Mouse (Mus musculus) lung, postnatal 4 days (tissue): ENCODE measurements around the gene Fam50a.

Experiments used
- DNase-seq, 2 experiments: peaks; one replicate each; pipeline ENCODE4 v3.0.0; 2021

The Fam50a gene

DNA sequence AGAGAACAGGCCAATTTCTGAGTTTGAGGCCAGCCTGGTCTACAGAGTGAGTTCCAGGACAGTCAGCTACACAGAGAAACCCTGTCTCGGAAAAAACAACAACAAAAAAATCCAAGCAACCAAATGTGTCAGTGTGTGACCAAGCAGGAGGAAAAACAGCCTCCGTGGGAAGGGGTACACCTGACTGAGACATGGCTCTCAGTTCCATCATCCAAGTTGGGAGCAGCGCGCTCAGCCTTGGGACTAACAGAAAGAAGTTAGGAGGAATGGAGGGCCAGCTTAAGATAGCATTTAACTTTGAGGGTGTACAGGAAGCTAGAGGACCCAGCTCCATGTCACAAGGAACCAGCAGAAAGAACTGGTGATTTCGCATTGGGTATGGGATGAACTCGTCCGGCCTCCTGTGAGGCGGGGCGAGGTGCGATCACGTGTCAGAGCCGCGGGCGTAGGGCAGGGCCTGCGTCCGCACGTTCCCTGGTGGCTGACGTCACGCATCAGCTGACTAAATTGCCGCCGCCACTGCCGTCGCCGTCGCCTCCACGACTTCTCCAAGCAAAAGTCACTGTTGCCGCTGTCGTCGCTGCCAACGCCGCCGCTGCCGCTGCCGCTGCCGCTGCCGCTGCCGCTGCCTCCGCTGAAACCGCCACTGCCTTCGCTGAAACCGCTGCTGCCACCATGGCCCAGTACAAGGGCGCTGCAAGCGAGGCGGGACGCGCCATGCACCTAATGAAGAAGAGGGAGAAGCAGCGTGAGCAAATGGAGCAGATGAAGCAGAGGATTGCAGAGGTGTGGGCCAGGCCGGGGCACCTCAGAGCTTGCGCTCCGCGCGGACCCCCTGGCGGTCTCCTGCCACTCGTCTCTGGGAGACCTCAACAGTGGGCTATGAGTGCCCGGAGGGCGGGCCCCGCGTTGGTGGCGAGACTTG lies at the start of gene Fam50a:
TSS of gene Fam50a (plus strand) at position 494 of the 925 bp plus-strand sequence.
- DNase-seq, result peak; percentile 89 to 93

DNA sequence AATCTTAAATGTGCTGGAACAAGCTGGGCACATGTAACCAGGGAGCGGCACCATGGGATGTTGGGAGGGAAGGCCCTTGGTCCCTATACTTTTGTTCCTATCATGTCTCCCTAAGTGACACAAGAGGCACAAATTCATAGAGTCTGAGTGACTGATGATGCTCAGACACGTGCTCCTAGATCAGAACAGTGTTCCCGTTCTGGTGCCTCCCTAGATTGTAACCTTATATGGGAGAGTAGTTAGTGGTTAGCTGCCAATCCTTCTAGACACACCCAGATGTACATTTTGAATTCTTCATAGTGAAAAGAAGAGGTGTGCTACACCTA lies 43.1 kb upstream of the Fam50a start:
- no peak for DNase-seq

DNA sequence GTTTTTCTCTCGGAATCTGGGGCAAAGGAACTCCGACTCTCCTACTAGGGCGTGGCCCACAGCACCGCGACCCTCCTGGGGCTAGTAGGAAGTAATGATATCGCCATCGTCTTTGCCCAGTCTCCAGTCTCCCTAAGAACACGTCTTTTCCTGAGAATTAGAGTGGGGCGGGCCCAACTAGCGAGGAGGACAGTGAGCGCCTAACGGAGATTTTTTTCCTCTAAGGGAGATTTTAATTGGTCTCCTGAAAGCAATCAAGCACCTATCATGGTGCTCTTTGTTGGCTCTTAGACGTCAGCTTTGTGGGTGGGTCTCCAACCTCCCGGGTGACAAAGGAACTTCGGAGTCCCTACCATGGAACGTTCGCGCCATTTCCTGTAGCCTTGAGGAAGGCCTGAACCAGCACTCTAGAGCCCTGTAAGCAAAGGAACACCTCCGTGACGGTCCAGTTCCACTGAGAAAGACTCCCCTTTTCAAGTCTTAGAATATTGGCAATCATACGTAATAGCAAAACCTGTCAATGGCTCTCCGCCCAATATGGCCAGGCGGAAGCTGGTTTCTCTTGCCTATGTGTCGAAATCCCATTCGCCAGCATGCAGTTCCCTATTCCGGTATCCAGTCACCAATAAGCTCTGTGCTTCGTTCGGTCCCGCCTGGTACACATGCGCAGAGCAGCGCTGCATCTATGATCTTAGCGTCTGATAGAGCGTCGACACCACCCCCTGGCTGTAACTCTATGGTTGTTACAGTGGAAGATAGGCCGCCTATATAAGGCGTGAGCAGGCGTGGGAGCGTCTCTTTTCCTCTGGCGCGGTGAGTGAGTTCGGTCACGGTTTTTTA lies 42.6 kb upstream of the Fam50a start, which contains the start of gene Rpl10:
TSS of gene Rpl10 (plus strand) at position 751 of the 840 bp plus-strand sequence.
- DNase-seq, result peak; percentile 93 to 96

DNA sequence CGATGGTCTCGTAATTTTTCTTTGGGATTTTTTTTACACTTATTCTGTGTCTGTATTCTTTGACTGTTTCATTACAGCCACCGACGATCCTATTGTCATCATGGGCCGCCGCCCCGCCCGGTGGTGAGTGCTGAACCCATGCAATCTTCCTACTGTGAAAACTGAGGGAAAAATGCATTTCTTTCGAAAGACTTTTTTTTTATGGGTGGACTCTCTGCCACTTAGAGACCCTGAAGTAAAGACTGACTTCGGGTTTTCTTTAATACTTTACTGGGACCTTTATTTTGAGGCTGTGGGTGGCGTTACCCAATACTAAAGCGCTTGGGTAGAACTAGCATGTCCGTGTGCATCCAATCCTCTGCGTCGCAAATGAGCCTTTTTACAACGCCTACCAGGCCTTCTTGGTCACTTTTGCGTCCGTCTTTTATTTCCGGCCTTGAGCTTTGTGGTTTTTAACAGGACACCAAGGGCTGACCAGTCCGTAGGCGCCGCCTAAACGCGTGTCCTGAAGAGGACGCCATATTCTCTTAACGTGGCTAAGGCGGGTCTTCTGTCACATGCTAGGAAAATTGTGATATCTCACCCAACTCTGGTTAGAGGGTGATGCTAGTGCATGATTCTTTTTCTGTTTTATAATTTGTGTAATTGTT lies 41.8 kb upstream of the Fam50a start:
- peak; percentile 49 to 58 for DNase-seq

DNA sequence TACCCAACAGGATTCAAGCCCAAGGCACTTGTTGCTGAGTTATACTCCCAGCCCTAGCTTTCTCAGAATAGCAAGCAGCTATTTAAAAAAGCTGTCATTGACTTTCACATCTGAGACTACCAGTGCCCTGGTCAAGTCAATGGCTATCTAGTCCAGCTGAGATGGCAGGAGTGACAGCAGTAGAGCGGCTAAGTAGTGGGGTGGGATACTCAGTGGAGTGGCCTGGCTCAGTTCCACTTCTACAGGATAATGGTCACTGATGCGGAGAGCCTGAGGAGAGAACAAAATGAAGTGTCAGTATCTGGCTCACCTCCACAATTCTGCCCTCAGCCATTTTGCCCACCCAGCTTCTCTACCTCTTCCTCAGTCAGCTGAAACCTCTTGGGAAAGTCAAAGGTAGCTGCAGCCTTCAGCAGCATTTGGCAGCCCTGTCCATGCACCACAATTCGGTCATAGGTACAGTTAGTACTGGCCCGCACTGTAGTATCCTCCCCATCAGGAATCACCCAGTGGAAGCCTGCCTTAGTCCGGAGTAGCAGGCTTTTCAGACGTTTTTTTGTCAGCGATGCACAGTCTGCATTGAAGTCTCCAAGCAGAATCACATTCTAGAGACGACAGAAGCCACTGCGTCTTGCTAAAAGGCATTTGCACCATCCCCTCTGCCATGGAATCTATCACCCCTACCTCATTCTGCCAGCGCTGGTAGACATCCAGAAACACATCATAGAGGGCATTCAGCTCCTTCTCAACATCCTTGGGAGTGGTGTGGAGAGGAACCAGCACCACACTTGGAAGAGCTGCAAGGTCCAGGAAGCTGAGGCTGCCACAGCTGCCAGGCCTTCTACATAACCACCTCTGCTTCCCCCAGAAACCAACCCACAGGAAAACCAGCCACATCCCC lies 39.2 kb upstream of the Fam50a start:
- no peak for DNase-seq

DNA sequence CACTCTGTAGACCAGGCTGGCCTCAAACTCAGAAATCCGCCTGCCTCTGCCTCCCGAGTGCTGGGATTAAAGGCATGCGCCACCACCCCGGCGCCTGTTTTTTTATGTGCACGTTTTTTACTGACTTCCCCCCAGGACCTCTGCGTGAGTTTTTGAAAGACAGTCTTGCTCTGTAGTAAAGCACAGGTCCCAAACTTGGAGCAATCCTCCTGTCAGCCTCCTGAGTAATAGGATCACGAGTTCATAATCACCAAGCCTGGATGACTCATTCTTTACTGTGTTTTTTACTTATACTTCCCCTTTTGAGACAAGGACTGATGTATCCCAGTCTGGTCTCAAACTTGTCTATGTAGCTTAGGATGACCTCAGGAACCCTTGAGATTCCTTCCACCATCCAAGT lies 34.9 kb upstream of the Fam50a start:
- DNase-seq, result no peak

DNA sequence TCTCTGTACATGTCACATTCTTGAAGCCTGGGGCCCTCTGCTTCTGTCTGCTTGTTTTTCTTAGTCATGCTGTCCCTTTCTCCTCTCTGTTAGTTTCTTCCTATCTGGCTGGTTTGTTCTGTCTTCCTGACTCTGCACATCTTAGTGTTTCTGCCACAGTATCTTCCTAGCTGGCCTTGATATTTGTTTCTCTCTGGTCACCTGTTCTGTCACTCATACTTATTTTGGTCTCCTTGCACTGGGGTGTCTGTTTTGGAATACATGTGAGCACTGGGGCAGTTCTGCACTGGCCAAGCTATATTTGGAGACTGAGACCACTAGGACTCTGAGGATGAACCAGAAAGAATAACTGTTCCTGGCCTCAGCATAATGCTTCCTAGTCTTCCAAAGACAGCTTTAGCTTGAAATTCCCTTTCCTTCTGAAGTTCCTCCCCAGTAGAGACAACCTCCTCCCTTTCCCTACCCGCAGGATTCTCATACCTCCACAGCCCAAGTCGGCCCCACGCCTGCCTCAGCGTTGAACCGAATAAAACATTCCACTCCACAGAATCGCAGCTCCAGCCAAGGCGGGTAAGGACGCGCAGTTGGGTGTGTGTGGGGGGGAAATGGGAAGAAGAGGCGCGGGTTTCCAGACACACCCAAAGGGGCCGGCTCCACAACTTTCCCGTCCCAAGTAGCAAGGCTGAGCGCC lies 31.6 kb upstream of the Fam50a start:
- no peak for DNase-seq

DNA sequence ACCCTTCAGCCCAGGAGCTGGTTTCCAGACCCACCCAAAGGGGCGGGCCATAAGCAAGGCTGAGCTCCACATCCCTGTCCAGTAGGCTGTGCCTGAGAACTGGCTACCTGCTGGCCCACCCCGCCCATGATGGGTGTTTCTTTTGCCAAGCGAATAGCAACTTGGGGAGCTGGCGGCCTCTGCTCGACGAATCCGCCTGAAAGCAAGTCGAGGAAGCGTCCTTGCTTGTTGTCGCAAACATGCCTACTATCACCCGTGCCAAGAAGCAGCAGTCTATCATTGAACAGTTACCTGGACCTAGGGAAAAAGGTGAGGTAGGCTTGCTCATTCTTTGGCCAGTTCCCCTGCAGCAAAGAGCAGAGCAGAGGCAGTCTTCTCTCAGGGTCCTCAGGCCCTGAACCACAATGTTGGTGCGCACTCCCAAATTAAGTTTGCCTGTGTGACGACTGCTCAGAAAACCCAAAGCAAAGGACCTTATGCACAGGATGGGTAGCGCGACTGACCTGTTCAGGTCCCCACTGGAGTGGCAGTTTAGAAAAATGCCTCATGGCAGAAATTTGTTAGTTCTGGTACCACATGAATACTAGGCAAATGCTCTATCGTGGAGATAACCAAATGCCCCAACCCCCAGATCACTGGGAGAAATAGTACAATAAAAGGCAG lies 31.0 kb upstream of the Fam50a start, which contains the start of the genes Taz and Dnase1l1:
TSS of gene Taz (plus strand) at position 181 of the 663 bp plus-strand sequence.
TSS of gene Dnase1l1 (minus strand) at position 606 of the 663 bp plus-strand sequence.
- peak; percentile 86 to 93 for DNase-seq

DNA sequence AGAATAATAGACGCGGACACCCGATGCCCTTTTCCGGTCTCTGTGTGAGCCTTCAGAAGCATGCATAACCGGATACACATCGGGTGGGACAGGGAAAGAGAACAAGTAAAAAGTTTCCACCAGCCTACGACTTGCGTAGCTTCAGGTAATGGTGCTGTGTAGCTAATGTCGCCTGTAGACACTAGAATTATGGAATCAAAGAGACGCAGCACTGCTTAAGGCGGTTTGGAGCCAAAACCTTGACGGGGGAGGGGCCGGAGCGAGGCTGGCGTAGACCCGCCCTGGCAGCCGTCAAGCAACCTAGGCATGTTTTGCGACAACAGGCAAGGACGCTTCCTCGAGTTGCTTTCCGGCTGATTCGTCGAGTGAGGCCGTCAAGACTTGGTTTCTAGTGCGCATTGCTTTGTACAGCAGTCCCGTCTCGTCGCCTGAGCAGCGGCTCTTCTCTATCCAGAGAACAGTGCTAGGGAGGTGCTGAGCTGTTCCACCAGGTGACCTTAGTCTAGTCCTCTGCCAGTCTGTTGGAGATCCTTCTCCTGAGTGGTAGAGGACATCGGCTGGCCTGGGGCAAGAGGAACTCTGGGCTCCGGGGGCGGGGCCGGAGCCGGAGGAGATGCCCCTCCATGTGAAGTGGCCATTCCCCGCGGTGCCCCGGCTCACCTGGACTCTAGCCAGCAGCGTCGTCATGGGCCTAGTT lies 30.3 kb upstream of the Fam50a start:
- DNase-seq, result peak; percentile 91

DNA sequence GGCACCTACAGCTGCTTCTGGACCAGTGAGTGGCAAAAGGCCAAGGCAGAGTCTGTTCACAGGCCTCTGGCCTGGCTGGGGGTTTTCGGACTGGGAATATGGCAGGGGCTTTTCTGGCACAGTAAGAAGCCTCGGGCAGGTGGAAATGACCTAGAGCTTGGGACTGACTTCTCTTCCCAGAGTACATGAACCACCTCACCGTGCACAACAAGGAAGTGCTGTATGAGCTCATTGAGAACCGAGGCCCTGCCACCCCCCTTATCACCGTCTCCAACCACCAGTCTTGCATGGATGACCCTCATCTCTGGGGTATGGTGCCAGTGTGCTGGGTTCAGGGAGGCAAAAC lies 29.8 kb upstream of the Fam50a start:
- no peak for DNase-seq

DNA sequence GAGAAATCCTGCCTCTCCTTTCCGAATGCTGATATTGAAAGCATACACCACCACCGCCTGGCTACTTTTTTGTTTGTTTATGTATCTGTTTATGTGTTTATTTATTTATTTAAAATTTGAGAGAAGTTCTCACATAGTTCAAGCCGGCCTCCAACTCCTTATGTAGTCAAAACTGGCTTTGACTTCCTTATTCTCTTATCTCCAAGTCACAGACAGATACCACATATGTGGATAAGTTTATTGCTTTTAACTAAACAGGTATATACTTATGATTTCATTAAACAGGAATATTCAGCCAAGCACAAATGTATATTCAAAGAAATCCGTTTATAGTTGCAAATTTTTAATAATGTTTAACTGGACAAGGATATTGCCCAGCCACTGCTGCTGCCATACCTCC lies 19.4 kb upstream of the Fam50a start:
- no peak for DNase-seq

DNA sequence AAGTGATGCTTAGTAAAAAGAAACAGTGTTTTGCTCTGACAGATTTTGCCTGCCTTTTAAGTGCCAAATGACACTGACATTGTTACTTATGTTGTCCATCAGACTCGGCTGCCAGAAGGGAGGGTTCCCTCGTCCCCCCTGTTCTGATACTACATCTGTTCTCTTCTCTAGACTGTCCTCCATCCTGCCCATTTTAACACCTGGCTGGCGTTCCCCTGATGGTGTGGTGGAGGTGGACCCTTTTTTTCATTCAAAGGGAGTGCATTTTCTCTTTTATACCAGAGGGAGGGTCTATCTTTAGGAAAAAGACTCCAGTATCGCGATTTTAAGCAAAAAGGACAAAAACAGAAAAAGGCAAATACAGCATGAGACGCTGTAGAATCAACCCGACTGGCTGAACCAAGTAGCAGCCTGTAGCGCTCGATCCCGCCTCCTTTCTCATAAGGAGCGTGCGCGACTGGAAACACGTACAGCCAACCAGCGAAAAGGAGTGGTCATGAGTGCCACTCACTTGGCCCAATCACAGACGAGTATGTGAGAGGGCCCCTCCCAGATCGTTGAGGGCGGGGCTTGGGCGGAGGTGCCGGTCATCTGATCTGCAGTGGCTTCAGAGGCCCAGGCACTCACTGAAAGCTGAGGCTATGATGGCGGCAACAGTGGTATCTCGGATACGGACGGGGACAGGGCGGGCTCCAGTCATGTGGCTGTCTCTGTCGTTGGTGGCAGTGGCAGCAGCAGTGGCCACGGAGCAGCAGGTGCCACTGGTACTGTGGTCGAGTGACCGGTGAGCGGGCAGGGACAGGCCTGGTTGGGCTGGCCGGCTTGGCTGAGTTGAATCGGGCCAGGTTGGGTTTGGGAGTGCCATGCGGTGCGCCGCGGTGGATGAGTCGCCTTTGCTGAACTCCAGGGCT lies 16.0 kb upstream of the Fam50a start, which contains the start of gene Atp6ap1:
TSS of gene Atp6ap1 (plus strand) at position 560 of the 911 bp plus-strand sequence.
- DNase-seq, result peak; percentile 95 to 96

DNA sequence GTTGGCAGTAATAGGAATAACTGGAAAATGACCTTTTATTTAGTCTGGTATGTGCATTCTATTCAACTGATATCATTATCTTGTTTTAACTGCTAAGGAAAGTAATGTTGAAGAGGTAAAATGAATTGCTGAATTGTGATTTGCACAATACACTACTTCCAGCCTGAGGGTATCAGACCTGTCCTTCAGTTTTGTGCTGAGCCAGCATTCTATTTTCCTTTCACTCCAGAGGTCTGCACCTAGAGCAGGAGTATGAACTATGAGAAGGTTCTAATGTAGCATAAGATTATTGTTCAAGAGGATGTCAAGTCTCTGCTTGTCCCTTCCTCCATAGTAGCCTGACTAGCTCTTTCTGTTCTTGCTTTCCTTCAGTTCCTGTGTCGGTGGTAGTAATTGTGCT lies 14.5 kb upstream of the Fam50a start:
- DNase-seq, result no peak

DNA sequence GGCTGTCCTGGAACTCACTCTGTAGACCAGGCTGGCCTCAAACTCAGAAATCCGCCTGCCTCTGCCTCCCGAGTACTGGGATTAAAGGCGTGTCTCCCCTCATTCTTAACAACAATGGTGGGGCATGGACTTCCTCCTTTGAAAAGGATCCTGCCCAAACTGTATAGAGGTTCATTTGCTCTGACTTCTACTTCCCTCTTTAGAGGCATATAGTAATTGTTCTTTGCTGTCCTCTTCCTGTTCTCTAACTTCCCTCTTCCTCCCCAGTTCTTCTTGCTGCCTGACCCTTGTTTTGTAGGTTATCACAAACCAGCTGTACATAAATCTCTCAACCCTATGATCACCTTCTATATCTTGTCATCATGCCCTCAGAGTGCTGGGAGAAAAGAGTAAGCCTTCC lies 13.1 kb upstream of the Fam50a start:
- DNase-seq, result no peak

DNA sequence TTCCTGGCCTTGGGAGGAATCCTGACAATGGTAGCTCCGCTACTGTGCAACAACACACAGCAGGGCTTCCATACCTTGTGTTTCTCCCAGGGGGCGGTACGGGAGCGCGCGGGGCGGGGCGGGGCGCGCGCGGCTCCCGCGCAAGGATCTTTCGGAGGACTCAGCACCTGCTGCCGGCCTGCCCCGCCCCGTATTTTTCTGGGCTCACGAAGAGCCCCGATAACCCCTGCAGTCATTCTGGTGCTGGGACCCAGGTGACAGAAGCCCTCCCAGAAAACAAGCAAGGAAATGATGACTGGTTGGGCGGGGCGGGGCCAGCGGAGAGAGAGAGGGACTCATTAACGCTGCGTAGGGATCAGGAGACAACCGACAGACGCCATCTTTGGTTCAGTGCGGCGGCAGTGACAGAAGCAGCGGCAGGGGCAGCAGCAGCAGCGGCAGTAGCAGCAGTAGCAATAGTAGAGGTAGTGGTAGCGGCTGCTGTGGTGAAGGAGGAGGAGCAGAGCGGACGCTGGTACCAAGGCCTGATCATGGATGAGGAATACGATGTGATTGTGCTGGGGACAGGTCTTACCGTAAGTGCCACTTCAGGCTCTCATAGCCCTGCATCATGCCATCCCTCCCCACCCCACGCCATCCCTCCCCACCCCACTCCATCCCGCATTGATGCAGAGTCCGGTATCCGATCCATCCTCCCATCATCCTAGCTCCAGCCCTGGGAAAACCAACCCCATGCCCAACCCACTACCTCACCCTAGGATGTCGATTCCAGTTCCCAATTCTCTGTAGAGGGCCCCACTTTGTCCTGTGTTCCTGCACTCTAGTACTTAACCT lies 7.7 kb upstream of the Fam50a start, which contains the start of gene Gdi1:
TSS of gene Gdi1 (plus strand) at position 132 of the 834 bp plus-strand sequence.
- peak; percentile 81 to 84 for DNase-seq

DNA sequence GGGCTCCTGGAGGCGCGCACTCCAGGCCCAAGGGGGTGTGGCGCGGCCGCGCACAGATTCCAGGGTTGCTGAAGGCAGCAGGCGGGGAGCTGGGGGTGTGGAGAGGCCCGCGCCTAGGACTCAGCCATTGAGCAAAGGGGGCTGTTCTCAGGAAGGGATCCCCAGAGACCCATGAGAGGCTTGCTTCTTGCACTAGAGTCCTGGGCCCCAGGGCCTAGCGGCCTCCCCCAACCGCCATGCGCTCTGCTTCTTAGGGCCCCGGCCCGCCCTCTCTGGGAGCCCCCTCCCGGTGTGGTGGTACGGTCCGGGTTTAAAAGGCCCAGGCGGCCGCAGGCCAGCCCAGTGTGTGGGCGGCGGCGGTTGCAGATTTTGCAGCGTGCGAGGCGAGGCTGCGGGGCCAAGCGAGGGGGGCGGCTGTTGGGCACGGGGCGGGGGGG lies 15.9 kb downstream of the Fam50a start, which contains the start of gene Plxna3:
TSS of gene Plxna3 (plus strand) at position 342 of the 437 bp plus-strand sequence.
- peak; percentile 78 to 81 for DNase-seq

DNA sequence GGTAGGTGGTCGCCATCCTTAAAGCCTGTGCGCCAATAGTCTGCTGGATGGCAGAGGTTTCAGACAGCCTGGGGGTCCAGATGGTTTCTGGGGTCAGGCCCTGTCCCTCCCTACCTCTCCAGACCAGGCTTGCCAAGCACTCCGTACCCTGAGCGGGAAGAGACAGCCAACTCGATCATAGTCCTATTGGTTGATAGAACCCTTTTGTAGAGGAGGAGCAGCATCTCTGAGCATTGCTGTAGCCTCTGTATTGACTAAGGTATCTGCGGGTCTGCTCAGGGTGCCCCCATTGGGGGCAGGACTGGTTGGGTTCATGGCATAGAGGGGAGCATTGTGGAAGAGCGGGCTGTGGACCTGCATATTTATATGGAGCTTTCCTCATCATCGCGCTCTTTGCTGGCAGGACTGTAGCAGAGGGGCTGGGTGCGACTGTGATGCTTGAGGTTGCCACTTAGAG lies 16.4 kb downstream of the Fam50a start:
- no peak for DNase-seq
